Mouse (Mus musculus) layer of hippocampus, adult 9-11 months (tissue): ENCODE results near the gene Elf1.
"Not testable (repeated sequence)": the region's sequence is repeated elsewhere in the genome, so short reads cannot be mapped to it uniquely, and the experiment has no call there.

Source experiments
- DNase-seq: peaks from one replicate; pipeline ENCODE4 v3.0.0; 2022

Elf1 gene

DNA sequence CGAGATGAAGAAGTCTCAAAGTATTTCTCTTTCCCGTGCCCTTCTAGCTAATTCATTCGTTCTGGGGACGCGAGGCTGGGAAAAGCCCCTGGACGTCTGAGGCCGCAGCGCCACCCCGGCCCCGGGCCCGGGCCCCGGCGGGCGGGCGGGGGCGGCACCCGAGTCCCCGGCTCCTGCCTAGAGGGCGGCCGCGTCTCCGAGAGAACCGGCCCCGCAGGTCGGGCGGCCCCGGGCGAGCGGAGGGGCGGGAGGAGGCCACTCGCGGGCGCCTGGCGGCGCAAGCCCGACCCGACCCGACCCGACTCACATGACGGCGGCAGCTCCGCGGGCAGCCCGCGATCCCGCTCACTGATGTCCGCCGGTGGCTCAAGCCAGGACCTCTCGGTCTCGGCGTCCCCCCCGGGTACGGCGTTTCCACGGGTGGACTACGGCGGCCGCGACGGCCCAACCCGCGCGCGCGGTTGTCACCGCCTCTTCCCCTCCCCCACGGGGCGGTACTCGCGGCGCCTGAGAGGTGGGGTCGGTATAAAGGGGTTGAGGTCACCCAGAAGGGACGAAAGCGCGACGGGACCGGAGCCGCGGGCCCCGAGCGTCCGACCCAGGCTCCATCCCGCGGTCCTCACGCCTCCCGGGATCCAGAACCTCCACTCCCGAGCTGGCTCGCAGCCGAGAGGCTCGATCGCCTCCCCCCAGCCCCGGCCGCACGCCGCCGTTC lies at the start of gene Elf1:
Gene Elf1, plus strand, starts transcription at position 571 of the 715 bp plus-strand sequence.
- peak; percentile 94 for DNase-seq

DNA sequence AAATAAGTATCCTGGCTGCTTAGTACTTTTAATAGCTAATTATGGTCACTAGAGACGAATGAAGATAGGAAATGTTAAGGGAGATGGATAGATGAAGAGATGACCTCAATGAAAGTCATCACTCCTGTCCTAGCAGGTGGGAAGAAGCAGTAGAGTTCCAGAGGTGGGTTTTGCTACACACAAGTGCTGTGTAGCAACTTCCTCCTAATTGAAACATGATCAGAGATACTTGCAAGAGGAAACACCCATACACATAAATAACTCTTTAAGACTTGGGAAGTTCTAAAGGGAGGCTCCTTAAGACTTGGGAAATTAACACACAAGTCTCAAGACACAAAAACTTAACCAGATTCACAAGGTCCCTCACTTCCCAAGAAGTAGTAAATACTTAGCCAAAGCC lies 46.9 kb upstream of the Elf1 start:
- no peak for DNase-seq

DNA sequence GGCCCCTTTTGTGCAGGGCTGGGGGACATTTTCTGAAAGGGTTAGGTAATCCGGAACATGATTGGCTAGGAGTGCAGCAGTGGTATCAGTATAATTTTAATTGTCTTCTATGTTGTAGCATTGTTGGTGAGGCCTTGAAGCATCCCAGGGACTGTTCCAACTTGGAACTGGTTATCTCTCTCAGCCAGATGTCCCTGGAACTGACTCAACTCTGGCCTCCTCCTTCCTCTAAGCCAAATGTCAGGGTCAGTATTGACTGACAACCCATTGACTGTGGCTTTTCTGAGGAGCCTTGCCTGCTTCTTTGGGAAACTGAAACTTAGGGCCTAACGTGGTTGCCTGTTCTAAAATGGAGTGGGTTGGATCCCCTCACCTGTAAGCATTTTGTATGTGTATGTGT lies 40.3 kb upstream of the Elf1 start:
- DNase-seq, result no peak

DNA sequence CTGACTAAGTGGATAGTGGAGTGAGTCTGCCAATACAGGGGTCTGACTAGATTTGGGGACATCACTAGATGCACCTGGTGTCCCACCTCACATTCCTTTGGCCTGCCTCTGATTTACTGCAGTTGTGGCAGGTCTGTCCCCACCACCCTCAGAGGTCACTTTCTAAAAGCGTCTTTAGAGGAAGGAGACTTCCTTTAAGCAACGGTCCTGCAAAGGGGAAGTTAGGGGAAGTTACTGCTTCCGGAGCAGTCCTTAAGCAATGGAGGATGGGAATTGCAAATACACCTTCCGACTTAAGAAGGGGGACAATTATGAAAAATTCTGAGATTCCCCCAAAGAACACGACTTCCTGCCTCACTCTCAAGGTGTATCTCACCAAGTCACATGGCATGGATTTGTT lies 39.6 kb upstream of the Elf1 start:
- no peak for DNase-seq

DNA sequence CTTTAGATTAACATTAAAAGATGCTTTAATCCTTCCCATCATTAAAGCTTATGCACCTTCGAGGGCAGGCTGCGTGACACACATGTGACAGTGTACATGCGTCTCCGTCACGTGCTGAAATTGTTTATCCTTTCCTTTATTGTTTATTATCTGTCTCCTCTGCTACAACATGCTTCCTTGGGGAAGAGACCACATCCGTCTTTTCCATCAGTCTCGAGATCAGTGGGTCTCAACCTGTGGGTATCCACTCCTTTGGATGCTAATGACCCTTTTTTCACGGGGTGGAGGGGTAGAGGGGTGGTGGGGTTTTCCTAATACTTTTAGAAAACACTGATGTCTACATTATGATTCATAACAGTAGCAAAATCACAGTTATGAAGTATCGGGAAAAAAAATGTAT lies 36.4 kb upstream of the Elf1 start:
- DNase-seq, result no peak

DNA sequence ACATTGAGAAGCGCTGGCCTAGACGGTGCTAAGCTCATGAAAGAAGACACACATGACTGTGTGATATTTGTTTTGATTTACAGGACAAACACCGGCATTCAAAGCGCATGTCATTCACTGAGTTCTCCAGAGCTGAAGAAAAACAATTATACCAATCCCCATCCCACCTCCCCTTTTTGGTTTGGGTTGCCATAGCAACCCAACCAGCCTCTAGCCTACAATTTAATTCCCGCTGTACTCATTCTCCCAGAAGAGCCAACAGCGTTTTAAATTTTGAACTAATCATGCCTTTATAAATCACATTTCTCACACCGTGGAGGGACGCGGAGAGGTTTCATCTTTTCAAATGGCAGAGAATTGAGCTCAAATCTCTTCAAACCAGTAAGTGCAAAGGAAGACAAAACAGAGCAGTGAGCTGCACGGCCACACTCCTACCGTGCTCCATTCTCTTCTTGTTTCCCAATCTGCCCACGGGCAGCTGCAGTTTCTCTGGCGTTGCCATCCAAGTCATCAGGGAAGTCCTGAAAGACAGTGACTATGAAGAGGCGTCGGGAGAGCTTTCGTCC lies 35.9 kb upstream of the Elf1 start:
- peak; percentile 50 for DNase-seq

DNA sequence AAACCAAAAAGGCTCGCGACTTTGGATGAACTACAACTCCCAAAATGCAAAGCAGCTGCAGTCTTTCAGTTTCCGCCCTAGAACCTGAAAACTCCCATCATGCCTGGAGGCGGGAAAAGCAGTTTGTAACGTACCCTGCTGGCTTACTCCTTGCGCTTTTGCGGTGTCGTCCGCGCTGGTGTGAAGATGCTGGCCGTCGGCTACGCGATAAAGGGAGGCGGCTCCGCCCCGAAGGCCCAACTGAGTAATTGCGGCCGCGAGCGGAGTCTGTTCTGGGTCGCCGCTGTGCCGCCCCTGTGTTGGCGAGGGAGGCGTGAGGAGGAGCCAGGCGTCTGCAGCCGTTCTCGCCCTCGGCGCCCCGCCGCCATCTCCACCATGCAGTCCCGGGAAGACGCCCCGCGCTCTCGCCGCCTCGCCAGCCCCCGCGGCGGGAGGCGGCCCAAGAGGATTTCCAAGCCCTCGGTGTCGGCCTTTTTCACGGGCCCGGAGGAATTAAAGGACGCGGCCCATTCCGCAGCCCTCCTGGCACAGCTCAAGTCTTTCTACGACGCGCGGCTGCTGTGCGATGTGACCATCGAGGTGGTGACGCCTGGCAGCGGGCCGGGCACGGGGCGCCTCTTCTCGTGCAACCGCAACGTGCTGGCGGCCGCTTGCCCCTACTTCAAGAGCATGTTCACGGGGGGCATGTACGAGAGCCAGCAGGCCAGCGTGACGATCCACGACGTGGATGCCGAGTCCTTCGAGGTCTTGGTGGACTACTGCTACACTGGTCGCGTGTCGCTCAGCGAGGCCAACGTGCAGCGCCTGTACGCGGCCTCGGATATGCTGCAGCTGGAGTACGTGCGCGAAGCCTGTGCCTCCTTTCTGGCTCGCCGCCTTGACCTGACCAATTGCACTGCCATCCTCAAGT lies 29.1 kb upstream of the Elf1 start, which contains the start of gene Kbtbd6:
Gene Kbtbd6, plus strand, starts transcription at position 155 of the 910 bp plus-strand sequence.
- peak; percentile 77 for DNase-seq

DNA sequence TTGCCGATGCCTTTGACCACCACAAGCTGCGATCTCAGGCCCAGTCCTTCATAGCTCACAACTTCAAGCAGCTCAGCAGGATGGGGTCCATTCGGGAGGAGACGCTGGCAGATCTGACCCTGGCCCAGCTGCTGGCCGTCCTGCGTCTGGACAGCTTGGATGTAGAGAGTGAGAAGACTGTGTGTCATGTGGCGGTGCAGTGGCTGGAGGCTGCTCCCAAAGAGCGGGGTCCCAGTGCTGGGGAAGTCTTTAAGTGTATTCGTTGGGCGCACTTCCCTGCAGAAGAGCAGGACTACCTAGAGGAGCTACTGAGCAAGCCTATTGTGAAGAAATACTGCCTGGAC lies 28.4 kb upstream of the Elf1 start:
- DNase-seq, result not testable (repeated sequence)

DNA sequence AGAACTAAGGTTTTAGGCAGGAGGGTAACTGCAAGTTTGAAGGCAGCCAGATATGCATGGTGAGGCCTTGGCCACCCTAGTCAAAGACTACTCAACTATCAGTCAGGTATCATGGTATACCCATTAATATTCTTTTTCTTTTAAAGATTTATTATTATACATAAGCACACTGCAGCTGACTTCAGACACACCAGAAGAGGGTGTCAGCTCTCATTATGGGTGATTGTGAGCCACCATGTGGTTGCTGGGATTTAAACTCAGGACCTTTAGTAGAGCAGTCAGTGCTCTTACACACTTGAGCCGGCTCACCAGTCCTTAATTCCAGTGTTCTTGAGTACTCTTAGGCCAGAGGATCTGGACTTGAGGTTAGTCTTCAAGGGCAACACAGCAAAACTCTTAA lies 20.6 kb upstream of the Elf1 start:
- DNase-seq, result no peak

DNA sequence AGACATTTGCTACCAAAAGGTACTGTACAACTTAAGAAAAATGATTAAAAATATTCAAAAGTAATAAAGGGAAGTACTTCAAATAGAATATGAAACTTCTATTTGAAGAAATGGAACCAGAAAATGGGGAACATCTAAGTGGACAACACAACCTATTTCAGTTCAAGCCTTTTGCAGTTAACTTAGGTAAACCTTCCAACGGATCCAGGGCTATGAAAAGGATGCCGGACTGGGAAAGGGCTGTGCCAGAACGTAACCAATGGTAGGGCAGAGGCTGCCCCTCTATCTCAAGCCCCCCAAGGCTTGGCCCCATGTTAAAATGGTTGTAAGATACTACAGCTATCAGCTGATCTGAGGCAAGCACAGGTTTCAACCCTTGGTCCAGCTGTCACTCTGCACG lies 20.0 kb upstream of the Elf1 start:
- DNase-seq, result no peak

DNA sequence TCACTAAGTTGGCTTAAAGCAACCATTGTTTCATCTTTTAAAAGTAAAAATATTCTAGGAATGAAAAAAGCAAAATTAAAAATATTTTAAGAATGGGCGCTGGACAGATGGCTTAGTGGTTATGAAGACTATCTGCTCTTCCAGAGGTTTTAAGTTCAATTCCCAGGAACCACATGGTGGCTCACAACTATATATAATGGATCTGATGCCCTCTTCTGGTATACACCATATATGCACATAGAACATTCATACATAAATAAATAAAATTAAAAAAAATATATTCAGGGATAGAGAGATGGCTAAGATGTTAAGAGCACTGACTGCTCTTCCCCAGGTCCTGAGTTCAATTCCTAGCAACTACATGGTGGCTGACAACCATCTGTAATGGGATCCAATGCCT lies 15.4 kb upstream of the Elf1 start:
- no peak for DNase-seq

DNA sequence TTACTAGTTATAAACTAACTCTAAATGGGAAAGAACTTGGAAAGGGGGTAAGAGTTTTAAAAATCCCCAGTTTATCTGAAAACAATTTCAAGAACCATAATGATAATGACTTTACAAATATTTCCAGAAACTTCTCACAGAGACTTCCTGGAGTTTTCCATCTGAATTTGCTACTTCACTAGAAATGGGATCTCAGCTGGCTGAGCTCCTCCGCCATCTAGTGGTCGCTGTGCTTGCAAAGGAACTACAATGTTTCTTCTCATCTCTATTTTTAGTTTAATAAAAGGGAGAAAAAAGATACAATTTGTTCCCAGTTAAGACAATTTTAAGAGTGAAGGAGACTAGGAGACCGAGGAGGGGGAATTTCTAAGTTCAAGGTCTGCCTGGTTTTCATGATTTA lies 13.4 kb upstream of the Elf1 start:
- peak; percentile 50 for DNase-seq

DNA sequence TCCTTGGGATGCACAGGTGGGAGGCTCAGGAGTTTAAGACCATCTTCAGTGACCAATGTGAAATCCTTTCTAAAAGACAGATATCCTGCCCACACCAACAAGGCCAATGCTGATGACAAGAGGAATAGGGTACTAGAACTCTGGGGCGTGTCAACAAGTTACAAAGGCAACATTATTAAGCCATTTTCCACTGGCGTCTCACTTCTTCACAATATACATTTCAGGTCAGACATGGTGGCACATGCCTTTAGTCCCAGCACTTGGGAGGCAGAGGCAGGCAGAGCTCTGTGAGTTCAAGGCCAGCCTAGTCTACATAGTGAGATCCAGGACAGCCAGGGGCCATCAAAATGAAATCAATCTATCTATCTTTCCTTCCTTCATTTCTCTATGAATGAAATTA lies 7.6 kb upstream of the Elf1 start:
- DNase-seq, result no peak

DNA sequence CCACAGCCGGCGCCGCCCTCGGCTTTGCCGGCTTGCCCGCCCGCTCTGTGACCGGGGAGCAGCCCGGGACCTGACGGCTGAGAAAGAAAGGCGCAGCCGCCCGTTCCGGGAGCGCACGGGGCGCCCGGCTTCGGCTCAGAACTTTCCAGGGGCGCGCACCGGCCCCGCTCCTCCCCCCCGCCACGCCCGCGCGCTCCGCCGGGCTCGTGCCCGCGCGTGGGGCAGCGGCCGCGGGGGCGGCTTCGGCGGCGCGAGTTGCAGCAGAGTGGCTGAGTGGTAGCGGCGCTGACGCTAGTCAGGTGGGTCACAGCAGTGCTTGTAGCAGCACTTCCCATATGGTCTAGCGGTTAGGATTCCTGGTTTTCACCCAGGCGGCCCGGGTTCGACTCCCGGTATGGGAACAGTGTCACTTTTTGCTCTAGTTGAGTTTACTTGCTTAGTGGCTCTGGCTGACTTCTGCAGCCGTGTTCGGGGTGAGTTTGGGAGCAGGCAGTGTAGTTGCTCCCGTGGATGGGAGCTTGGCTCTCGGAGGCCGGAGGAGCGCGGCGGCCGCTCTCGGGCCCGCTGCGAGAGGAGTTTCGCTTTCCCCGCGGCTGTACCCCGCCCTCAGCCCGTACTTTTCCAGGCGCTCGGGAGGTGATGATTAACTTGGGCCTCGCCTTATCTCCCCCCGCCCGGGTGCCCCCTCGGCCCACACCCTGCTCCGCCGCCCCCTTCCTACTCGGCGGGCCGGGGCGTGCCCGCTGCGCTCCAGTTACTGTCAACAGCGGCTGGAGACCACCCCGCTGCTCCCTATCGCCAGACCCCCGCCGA lies 551 bp downstream of the Elf1 start, which contains the start of gene Wbp4:
Gene Wbp4, minus strand, starts transcription at position 182 of the 813 bp plus-strand sequence.
- peak; percentile 94 for DNase-seq

DNA sequence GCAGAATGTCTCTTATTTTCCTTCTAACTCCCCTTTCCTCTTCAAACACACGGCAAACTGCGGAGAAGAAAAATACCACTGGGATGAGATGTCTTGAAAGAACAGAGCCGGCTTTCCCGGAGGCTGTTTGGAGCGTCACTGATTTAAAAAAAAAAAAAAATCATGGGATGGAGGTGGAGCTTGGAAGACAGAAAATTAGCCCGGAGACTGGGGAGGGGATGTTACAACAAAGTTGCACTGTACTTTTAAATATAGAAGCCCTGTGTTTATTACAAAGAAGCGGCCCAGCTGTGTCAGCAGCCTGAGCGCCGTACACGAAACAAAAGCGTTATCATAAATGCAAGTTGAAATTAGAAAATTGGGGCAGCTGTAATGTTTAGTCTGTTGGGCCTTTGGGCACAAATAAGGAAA lies 1.3 kb downstream of the Elf1 start:
- peak; percentile 43 for DNase-seq

DNA sequence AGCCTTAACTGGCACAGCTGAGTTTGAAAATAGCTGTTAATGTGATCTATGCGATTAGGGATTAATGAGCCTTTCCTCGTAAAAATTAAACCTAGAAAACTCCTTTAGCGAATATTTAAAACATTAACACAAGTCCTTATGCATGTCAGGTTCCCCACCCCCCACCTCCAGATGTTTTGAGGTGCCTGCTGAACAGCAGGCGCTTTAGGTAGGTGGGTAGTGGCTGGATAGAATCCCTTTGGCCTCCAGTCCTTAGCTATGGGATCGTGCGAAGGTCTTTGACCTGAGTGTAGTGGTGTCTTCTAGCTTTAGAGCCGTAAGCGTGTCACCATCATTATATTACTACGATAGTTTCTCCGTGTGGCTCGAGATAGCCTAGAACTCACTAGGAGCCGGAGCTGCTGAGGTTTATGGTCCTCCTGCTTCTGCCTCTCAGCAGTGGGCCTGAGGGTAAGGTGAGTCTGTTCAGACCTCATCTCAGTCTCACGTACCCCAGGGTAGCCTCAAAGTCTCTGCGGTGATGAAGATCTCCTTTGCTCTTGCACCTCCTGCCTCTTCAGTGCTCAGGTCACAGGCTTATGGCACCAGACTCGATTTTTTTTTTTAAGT lies 1.9 kb downstream of the Elf1 start:
- DNase-seq, result no peak

DNA sequence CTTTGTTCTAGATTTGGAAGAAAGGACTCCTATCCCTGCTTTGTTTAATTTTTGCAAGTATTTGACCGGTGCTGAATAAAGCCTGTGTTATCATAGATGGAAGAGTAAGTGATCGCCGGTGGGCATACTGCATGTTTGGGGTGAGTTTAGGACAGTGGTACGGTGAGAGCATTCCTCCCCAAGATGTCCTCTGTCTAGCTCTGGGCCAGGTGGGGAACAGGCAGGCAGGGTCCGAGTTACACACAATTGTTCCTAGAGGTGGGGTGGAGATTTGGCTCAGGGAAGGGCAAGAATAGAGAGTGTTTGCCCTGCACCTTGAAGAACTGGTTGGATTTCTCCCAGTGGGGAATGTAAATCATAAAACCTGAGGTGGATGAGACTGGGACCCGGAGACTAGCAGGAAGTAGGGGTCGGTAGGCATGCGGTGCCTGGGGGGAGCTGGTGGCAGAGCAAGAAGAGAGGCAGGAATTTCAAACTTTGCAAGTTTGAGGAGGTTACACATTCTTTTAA lies 2.7 kb downstream of the Elf1 start:
- DNase-seq, result no peak

DNA sequence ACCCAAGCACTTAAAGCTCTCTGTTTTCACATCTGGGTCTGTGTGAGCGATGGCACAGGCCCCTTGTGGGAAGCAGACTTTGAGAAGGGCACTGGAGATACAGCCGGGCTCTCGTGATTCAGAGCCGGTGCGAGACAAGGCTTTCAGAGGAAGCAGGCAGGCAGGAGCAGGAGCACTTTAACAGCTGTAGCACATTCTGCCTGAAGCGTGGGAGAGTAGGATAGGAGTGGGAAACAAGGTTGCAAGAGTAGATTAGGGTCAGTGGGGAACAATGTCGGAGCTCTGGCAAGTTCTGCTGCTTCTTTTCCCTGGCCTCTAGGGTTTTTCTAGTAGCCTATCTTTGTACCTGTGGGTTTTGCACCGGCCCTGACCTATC lies 5.6 kb downstream of the Elf1 start:
- DNase-seq, result no peak

DNA sequence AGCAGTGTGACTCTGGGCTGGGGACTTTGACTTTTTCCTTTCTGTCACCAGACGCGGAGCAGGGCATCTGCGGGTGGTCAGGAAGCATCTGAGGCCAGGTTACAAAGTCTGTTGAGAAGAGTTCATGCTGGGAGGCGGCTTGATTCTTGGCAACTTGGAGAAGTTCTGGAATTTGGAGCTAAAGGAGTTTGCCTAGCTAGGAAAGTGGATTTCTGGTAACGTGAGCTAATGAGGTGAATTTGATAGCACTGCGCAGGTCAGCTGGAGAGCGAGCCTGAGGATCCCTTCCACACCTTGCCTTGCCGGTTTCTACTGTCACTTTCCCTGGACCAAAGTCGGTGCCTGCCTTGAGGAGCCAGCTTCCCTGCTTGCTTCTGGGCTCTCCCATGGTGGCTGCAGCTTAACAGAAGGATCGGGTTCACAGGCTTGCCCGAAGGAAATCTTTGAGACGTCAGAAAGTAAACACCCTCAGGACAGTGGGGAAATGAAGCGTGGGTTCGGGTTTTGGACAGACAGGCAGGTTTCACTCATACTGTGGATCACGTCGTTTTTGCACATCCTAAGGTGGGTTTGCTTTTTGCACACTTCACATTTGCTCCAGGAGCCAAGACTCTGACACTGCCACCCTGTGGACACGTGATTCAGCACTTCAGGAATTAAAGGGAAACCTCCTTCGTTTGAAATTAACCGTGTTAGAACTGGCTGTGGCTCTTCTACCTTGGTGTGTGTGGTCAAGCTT lies 6.2 kb downstream of the Elf1 start:
- DNase-seq, result no peak

DNA sequence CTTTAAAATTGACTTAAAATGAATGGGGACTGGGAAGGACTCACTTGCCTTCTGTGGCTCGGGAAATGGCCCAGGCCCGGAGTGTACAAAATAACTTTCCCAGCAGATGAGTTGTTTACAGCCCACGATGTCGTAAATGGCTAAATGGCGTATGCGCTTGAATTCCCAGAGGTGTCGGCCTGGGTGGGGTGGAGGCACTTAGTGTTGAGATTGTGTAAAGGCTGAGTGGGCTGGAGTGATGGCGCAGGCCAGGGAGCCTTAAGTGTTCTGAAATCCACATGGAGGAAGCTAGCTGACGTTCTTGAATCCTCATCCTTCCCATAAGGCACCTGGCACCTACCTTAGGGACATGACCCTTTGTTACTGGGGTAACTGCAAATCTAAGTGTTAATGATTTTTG lies 7.5 kb downstream of the Elf1 start:
- no peak for DNase-seq

DNA sequence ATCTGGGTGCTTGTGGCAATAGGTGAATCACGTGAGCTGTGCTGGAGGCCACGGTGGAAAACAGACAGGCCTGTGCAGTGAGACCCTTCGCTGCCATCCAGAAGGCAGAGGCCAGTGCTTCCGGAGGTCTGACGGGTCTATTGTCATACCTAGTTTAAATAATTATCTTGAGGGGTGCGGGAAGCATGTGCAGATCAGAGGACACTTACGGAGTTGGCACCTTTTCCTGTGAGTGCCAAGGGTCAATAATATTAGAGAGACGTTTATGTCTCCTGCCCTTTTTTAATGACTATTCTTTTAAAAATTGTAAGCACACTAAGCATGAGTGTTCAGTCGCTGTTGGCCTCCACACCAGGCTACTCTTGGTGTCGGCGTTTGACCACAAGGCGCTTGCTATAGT lies 8.2 kb downstream of the Elf1 start:
- DNase-seq, result no peak

DNA sequence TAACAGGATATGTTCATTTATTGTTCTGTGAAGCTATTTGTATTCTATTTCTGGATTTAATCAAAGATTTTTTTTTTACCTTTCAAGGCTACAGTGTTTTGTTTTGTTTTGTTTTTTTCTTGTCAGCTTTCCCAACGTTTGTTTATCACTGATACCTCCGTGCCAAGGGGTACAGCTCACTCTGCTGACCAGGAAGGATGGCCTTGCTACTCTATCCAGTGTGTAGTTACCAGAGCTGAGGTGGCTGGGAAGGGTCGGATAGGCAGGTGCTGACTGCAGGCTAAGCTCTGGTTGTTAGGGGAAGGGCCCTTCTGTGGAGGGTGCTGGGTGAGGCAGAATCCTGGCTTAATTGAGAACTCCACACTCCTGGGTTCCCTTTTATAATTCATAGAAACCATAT lies 9.3 kb downstream of the Elf1 start:
- DNase-seq, result no peak
